Mouse (Mus musculus) right cerebral cortex, postnatal 10 days (tissue): ENCODE data around the gene Ccnc.

ENCODE experiments used
- DNase-seq, 2 experiments: peaks; one replicate each; pipeline ENCODE4 v3.0.0; 2021; ENCODE audit warnings: low spot score in 2 of 2

Gene Ccnc

DNA sequence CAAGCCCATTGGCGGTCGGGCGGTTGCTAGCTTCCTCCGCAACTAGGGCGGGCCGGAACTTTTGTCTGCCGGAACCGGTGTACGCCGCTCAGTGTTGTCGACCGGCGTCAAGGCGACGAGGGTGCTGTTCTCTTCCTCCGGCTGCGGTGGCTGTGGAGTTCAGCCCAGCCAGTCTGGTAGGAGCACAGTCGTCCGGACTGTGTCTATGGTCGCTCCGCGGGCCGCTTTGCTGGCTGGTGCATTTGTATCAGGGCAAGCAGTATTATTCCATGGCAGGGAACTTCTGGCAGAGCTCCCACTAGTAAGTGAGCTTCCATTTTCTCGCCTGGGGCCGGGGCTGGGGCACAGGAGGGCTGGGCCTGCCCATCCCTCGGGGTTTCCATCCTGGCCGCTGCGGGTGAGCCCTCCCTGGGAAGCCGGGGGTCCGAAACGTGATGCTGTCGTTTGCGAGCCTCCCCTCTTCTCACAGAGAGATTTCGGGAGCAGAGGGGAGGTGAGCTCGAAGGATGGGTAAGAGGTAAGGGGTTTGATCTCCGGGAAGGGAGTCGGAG, at the start of gene Ccnc:
Ccnc (plus strand) TSS at position 87 of the 551 bp plus-strand sequence.
- DNase-seq: peak; percentile 95 to 96

GRCm38 (mm10) chr4:21678101-21678974, 49.2 kb upstream of the Ccnc start:
- peak in 1 of 2 experiments; percentile 23 for DNase-seq

- no peak for DNase-seq
Observed at GRCm38 (mm10) chr4:21678975-21679623, 48.4 kb upstream of the Ccnc start.

DNA sequence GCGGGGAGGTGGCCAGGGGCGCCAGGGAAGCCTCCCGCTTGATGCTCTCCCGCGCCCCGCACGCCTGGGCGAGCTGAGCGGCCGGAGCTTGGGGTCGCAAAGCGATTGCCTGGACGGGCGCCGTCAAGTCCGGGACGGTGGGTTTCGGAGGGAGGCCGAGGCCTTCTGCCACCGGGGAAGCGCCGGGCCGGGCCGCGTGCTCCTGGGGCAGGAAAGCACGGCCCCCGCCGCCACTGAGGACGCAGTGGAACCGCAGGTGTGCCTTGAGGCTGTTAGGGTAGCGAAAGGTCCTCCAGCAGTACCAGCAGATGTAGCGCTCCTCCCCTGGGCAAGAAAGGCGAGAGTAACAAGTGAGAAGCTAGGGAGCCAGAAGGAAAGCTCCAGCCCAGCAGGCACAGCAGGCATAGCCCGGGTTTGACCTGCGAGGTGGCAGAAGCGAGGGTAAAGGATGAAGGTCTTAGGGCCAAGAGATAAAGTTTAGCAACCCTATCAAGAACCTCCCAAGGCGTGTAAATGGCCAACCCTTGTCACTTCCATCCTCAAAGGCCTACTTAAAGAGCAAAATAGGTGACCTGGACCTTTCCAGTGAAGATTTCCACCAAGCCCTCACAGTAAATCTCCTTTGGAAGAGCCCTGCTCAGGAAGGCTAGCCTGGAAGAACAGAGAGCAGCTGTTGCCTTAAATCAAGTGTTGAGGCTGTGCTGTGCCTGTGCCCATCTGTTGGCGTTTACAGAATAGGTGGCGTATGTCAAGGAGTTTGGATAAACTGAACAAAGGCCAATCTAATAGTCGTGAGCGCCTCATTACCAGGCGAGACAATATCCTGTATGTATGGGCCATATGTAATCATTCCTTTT, 47.6 kb upstream of the Ccnc start:
- DNase-seq: no peak

GRCm38 (mm10) chr4:21680971-21681370, 46.5 kb upstream of the Ccnc start:
- DNase-seq: no peak

GRCm38 (mm10) chr4:21682421-21683150, 44.9 kb upstream of the Ccnc start:
- DNase-seq: no peak

DNA sequence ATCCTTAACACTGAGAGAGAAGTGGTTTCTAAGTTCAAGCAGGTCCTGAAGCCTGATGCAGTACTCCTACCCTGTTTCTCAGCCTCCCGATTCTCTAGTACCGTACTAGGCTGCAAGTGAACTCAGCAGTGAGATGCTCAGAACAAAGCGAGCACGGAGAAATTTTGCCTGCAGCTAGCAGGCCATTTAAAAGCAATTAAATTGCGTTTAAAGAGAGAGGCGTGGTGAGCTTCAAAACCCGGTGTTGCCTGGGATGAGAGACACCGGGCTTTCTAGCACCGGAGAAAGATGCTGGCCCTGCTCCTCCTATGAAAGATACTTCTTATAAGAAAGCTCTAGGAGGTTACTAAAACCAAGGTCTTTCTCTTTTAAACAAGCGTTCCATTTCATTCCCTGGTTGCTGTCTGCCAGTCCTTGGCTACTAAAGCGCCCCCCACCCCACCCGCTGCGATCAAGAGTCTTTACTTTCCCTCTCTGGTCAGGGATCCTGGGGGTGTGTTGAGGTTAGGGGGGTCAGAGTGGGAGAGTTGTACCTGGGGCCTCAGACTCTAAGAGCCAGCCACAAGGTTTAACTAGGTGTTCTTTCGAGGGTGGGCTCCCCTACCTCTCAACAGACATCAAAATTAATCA, 43.0 kb upstream of the Ccnc start:
- DNase-seq: no peak

DNA sequence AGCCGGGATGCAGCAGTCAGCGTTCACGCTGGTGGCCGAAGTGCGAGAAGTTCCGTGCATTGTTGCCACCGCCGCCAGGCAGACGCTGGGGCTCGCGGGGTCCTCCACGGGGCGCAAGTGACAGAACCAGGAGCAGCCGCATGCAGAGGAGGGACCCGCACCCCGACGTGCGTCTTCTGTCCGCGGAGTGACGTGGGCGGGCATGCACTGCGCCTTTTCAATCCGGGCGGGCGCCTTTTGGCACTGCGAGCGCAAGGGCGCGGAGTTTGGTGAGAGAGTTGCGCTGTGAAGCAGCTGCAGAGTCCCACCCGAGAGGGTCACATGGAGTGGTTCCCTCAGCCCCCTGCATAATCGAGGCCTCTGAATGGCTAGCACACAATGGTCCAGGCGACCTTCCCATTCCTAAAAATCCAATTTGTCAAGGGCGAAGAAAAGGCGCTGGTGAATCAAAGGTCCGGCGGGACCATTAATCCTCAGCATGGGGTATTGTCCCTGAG, 41.9 kb upstream of the Ccnc start, which contains the start of gene Prdm13:
Prdm13 (minus strand) TSS at position 369 of the 497 bp plus-strand sequence.
- DNase-seq: no peak

- no peak for DNase-seq
Observed at GRCm38 (mm10) chr4:21686416-21686815, 41.1 kb upstream of the Ccnc start.

DNA sequence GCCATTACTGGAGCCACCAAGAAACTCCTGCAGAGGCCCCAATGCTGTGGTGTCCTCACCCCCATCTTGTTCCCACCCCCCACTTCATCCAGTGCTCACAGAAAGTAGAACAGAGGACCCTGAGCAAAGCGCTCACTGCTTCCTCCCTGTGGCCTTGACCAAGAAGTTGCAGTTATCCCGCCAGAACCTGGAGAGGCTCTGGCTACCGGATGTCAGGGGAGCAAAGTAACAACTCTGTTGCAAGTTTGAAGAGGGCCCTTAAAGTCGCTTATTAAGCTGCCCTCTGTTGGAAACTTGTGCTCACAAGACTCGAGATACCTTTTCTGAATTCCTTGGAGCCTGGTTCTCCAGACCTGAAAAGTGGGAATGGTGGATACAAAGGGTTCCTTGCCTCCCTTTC, 40.6 kb upstream of the Ccnc start:
- no peak for DNase-seq

GRCm38 (mm10) chr4:21687783-21688702, 39.5 kb upstream of the Ccnc start:
- no peak for DNase-seq

DNA sequence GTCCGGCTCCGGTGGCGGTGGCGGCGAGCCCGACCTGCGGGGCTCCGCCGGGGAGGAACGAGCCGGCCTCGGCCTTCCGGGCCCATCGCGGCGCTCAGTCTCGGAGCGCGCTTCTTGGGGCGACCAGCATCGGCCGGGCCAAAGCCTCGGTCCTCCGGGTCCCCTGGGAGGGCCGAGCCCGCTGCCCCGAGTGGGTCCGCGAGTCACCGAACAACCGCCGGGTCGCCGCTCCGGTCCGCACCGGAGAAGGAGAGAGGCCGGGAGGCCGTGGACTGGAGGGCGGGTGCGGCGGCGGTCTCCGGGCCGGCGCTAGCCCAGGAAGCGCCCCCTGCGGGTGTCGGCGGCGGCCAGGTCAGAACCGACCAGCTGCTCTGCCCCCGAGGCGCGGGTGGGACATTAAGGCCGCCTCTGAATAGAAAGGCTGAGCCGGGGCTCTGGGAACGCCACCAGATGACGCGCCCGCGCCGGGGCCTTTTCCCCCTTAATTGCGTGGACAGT, 38.7 kb upstream of the Ccnc start:
- DNase-seq: peak in 1 of 2 experiments; percentile 24

DNA sequence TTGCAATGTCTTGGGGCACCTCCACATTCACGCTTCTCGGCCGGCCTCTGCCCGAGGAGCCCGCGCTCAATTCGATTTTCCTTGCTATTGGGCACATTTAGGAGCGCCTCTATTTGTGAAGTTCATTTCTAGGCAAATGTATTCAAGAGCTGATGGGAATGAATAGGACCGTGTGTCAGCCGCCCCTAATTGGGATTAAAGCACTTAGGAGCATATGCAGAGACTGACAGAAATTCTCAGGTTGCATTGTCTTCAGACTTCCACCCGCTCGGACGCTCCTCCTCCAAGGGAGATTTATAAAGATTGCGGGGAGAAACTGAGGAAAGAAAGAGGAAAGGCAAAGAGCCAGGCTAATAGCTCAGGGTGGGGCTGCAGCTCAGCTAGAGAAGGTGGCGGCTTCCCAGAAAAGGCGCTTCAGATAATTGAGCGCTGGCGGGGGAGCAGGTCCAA, 38.0 kb upstream of the Ccnc start:
- no peak for DNase-seq

DNA sequence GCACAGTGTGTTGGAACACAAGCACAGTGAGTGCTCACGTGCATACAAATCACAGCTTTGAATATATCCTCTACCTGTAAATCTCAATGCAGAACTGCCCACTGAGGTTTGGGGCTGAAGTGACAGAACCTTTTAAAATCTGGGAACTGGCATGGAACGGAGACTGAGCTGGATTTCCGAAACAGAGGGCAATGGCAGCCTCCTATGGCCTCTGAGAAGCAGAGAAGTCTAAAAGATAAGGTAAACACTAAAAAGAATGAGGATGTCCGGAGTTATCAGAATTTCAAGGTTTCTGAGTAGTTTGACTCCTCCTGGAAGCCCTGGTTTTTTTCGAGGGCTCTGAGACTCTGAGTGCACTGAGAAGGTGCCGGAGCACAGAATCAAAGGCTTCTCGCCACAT, 37.3 kb upstream of the Ccnc start:
- DNase-seq: no peak

- peak in 1 of 2 experiments; percentile 52 for DNase-seq
Observed at GRCm38 (mm10) chr4:21695638-21696254, 31.8 kb upstream of the Ccnc start.

GRCm38 (mm10) chr4:21705046-21705445, 22.5 kb upstream of the Ccnc start:
- DNase-seq: no peak

GRCm38 (mm10) chr4:21712147-21712546, 15.4 kb upstream of the Ccnc start:
- peak; percentile 53 to 59 for DNase-seq

- DNase-seq: no peak
Observed at GRCm38 (mm10) chr4:21722752-21723334, 4.7 kb upstream of the Ccnc start.
